Mouse (Mus musculus) limb, embryonic 12.5 days (tissue): ENCODE results near the gene Gdf1. TPM values are rescaled to one million over a fixed set of nuclear protein-coding genes. Genes with fewer than 3 reads are reported as not detected.

Experiments
- polyA plus RNA-seq: library from polyadenylated mRNA; unstranded; fragments of >200 nt; fragmentation: Nextera tagmentation; extraction: Ambion mirVana; gene quantifications from 2 replicates; pipeline ENCODE4 v1.2.1, GENCODE M21; 2016

Gene Gdf1
- polyA plus RNA-seq, 1 experiment from 2014 or later: 3.7 TPM

Other genes starting within 250 kb of the Gdf1 start
- not detected in 2 replicates for gene Hapln4, start 246.4 kb upstream of the Gdf1 start, polyA plus RNA-seq
- 0.56 and 1.1 TPM in 2 replicates for gene Ncan, start 208.9 kb upstream of the Gdf1 start, polyA plus RNA-seq
- 21.4 and 22.7 TPM in 2 replicates for gene Nr2c2ap, start 198.5 kb upstream of the Gdf1 start, polyA plus RNA-seq
- gene Rfxank, start 190.7 kb upstream of the Gdf1 start, polyA plus RNA-seq: 26.6 and 28.4 TPM in 2 replicates
- gene Borcs8, start 190.3 kb upstream of the Gdf1 start, polyA plus RNA-seq: 44.7 and 47.6 TPM in 2 replicates
- gene Mef2b, start 190.1 kb upstream of the Gdf1 start, polyA plus RNA-seq: 0.49 and 1.1 TPM in 2 replicates
- gene Tmem161a, start 157.5 kb upstream of the Gdf1 start, polyA plus RNA-seq: 67.5 and 69.9 TPM in 2 replicates
- gene Slc25a42, start 117.5 kb upstream of the Gdf1 start, polyA plus RNA-seq: 2.4 and 3.5 TPM in 2 replicates
- 48.3 and 50.7 TPM in 2 replicates for gene Sugp2, start 95.6 kb upstream of the Gdf1 start, polyA plus RNA-seq
- 22.5 and 26.4 TPM in 2 replicates for gene Armc6, start 95.4 kb upstream of the Gdf1 start, polyA plus RNA-seq
- 88.9 and 92.6 TPM in 2 replicates for gene Homer3, start 47.0 kb upstream of the Gdf1 start, polyA plus RNA-seq
- 52.0 and 54.9 TPM in 2 replicates for gene Ddx49, start 27.3 kb upstream of the Gdf1 start, polyA plus RNA-seq
- gene Cope, start 27.3 kb upstream of the Gdf1 start, polyA plus RNA-seq: 269 and 288 TPM in 2 replicates
- 7.9 and 8.8 TPM in 2 replicates for gene Cers1, start 14.0 kb upstream of the Gdf1 start, polyA plus RNA-seq
- 32.5 and 34.3 TPM in 2 replicates for gene Upf1, start 23.5 kb downstream of the Gdf1 start, polyA plus RNA-seq
- 2.8 and 5.8 TPM in 2 replicates for gene Comp, start 43.7 kb downstream of the Gdf1 start, polyA plus RNA-seq
- gene Crtc1, start 109.8 kb downstream of the Gdf1 start, polyA plus RNA-seq: 18.4 and 24.8 TPM in 2 replicates
- 26.8 and 27.3 TPM in 2 replicates for gene Klhl26, start 147.2 kb downstream of the Gdf1 start, polyA plus RNA-seq
- gene Tmem59l, start 157.5 kb downstream of the Gdf1 start, polyA plus RNA-seq: 17.5 and 22.1 TPM in 2 replicates
- 82.4 and 105 TPM in 2 replicates for gene Crlf1, start 163.3 kb downstream of the Gdf1 start, polyA plus RNA-seq
- gene Rex1bd, start 176.9 kb downstream of the Gdf1 start, polyA plus RNA-seq: 142 and 151 TPM in 2 replicates
- 882 and 891 TPM in 2 replicates for gene Uba52, start 181.0 kb downstream of the Gdf1 start, polyA plus RNA-seq
- gene Fkbp8, start 197.9 kb downstream of the Gdf1 start, polyA plus RNA-seq: 280 and 286 TPM in 2 replicates
- gene Kxd1, start 198.1 kb downstream of the Gdf1 start, polyA plus RNA-seq: 50.3 and 50.7 TPM in 2 replicates
- gene Ell, start 209.6 kb downstream of the Gdf1 start, polyA plus RNA-seq: 18.7 and 21.2 TPM in 2 replicates